Mouse (Mus musculus) lung, postnatal 0 days (tissue): Measurements from ENCODE around the gene 2310034G01Rik. TPM values are rescaled to one million over a fixed set of nuclear protein-coding genes. Genes with fewer than 3 reads are reported as not detected.

Experiments
- ATAC-seq: fragments of 200-750 bp; cut with Nextera tagmentation; 2 replicates; pipeline ENCODE4 v1.8.0; 2017; ENCODE audit warnings: moderate library complexity
- DNase-seq: peaks from one replicate; pipeline ENCODE4 v3.0.0-alpha.2; 2016; ENCODE audit warnings: low spot score
- H3K27ac ChIP-seq: fragments of 300-500 bp; sonication (generic); 2 replicates; pipeline ENCODE4 v1.5.1; 2014; ENCODE audit warnings: antibody characterized with exemption, mild to moderate bottlenecking, low read length, mixed read lengths
- H3K27me3 ChIP-seq: fragments of 300-500 bp; sonication (generic); replicated peaks from 2 replicates; pipeline ENCODE4 v1.6.1; 2014; ENCODE audit warnings: low read length, mixed read lengths; ENCODE audit not compliant: insufficient read depth
- H3K36me3 ChIP-seq: fragments of 300-500 bp; sonication (generic); 2 replicates; pipeline ENCODE4 v1.6.1; 2014; ENCODE audit warnings: low read length, mixed read lengths; ENCODE audit not compliant: insufficient read depth
- H3K4me1 ChIP-seq: fragments of 300-500 bp; sonication (generic); 2 replicates; pipeline ENCODE4 v1.6.1; 2014; ENCODE audit warnings: antibody characterized with exemption, low read depth, low read length, mixed read lengths; ENCODE audit not compliant: insufficient read depth
- H3K4me2 ChIP-seq: fragments of 300-500 bp; sonication (generic); replicated peaks from 2 replicates; pipeline ENCODE4 v1.6.1; 2014; ENCODE audit warnings: low read depth, mild to moderate bottlenecking, low read length, moderate library complexity, mixed read lengths
- H3K4me3 ChIP-seq: fragments of 300-500 bp; sonication (generic); 2 replicates; pipeline ENCODE4 v1.5.1; 2014; ENCODE audit warnings: low read depth, low read length
- H3K9ac ChIP-seq: fragments of 300-500 bp; sonication (generic); replicated peaks from 2 replicates; pipeline ENCODE4 v1.6.1; 2014; ENCODE audit warnings: low read depth, mild to moderate bottlenecking
- H3K9me3 ChIP-seq: fragments of 300-500 bp; sonication (generic); 2 replicates; pipeline ENCODE4 v1.6.1; 2016; ENCODE audit warnings: low read length, mixed read lengths
- CTCF ChIP-seq: IDR thresholded peaks from 2 replicates; pipeline ENCODE4 v1.5.1; 2016; ENCODE audit warnings: antibody characterized with exemption, mild to moderate bottlenecking
- EP300 ChIP-seq: IDR thresholded peaks from 2 replicates; pipeline ENCODE4 v1.6.1; 2016; ENCODE audit warnings: antibody characterized with exemption, mild to moderate bottlenecking, control low read depth
- WGBS: fragments of 180-500 bp; shearing (Covaris S2); extraction: QIAGEN DNeasy Blood & Tissue Kit; methylation state at CpG from one replicate; pipeline ENCODE4 v1.1.7; 2014; 5-methylcytosine and 5-hydroxymethylcytosine counted together
- polyA plus RNA-seq: library from polyadenylated mRNA; unstranded; fragments of >200 nt; fragmentation: Nextera tagmentation; extraction: Ambion mirVana; gene quantifications from 2 replicates; pipeline ENCODE4 v1.2.1, GENCODE M21; 2015

The 2310034G01Rik gene
- polyA plus RNA-seq, 1 experiment from 2014 or later = 5.0 TPM

DNA sequence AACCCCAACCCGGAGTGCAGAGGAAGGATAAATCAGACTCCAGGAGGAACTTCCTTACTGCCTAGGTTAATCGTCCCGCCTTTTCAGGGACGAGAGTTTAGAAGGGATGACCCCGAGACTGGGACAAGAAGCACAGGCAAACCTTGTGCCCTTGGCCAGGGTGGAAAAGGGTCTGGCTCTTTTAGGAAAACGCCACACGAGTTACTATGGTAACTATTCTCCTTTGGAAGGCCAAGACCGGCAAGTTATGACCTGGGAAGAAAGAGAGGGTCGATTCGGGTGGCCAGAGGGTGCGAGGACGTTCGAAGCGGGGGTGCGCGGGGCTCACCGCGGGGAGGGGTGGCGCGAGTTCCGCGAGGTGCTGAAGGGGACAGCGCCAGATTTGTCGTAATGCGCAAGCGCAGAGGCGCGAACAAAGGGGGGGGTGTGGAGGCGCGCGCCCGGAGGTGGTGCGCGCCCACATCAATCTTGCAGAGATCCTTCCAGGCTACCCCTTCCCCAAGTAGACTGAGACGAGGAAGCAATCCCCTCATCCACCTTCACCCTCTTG lies 23.3 kb downstream of the 2310034G01Rik start, which contains the start of gene Psd:
TSS of gene Psd (minus strand) at position 401 of the 550 bp plus-strand sequence.
- TF ChIP-seq CTCF (no peak), EP300 (no peak)
- DNase-seq (peak; percentile 18), ATAC-seq (no peak)
- Histone ChIP-seq H3K27ac (peak within 1 kb of the TSS; percentile 86), H3K36me3 (0 out of 2 replicates have a peak, but pooled peaks cover 3% of the 10 kb centered on the region), H3K9ac (no peak within 1 kb of the TSS), H3K4me2 (peak within 1 kb of the TSS; percentile 99), H3K27me3 (peaks cover 27% of the 10 kb centered on the region), H3K9me3 (no peaks in the 10 kb centered on the region), H3K4me3 (peak within 1 kb of the TSS; percentile 61), H3K4me1 (peaks cover 20% of the 10 kb centered on the region)
- WGBS = 2% methylated on average over 33 of the region's 35 CpGs

DNA sequence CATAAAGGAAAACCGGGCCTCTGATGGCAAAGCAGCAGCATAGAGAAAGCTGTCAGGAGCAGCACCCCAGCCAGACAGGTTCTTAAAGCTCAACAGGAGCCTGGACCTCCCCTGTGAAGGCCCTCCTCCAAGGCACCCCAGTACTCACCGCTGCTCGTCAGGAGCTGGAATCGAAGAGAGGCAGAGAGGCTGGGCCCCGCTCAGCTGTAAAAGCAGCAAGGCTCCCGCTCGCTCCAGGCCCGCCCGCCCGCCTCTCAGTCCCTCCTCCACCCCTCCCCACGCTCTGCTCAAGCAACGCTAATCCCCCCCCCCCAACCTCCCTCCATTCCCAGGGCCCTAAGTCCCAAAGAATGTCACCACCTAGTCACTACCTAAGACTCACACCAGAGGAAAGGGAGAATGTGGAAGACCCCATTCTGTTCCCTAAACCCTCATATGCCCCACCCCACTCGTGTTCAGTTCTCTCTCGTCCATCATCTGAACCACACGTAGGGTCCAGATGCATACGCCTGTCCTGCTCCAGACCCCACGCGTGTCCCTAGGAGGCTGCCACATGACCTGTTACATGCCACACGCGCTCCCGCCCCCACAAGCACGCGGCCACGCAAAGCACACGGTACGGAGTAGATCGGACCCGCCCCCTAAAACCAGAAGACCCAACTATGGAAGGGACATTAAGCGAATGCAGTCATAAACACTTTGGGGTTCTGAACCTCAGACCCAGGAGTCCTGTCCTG lies 23.9 kb downstream of the 2310034G01Rik start:
- H3K27ac ChIP-seq = no peak overlapping the region
- no peak for TF ChIP-seq CTCF
- no peak for TF ChIP-seq EP300
- H3K27me3 ChIP-seq = peaks cover 31% of the 10 kb centered on the region
- no peak overlapping the region for H3K4me2 ChIP-seq
- H3K4me3 ChIP-seq = no peak overlapping the region
- 6% methylated on average over 25 of the region's 29 CpGs for WGBS
- H3K4me1 ChIP-seq = peaks cover 20% of the 10 kb centered on the region
- no peak for ATAC-seq
- no peak overlapping the region for H3K9ac ChIP-seq
- no peak for DNase-seq
- no peaks in the 10 kb centered on the region for H3K9me3 ChIP-seq
- 0 out of 2 replicates have a peak, but pooled peaks cover 3% of the 10 kb centered on the region for H3K36me3 ChIP-seq

DNA sequence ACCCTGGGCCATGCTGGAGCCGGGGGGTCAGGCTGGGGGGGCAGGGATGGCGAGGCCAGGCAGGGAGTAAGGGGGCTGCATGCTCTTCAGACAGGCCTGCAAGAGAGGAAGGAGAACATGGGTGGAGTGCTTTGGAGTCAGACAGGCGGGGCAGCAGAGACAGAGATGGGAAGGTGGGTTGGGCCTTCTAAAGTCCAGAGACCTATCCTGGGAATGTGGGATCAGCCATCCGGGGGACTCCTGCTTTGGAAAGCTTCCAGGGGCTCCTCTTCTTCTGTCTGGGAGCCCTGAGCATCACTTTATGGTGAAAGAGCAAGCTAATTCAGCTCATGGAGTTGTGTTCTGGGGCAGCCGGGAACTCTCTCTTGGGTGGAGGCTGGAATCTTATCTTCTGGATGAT lies 25.2 kb downstream of the 2310034G01Rik start:
- Histone ChIP-seq H3K9me3 (no peaks in the 10 kb centered on the region), H3K4me3 (no peak overlapping the region), H3K36me3 (no peaks in the 10 kb centered on the region), H3K4me2 (no peak overlapping the region), H3K27ac (no peak overlapping the region), H3K9ac (no peak overlapping the region), H3K27me3 (peaks cover 39% of the 10 kb centered on the region), H3K4me1 (peaks cover 20% of the 10 kb centered on the region)
- DNase-seq (no peak), ATAC-seq (no peak)
- TF ChIP-seq CTCF = no peak
- TF ChIP-seq EP300 = no peak
- 62% methylated on average over 4 of the region's 5 CpGs for WGBS

DNA sequence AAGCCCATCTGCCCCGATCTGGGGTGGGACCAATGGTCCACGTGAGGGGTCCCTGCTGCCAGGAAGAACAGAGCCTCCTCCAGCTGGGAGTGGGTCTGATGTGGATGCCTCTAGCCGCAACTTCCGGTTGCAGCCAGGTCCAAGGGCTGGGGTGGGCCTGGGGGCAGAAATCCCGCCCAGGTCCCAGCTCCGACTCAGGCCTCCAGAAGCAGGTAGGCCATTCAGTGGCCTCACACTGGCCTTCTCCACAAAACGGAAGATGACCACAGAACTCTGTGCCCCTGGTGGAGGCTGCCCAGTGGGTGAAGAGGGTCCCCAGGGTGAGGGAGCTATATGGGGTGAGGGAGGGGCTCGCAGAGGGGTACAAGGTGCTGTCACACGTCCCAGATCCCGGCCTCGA lies 25.7 kb downstream of the 2310034G01Rik start:
- WGBS = 55% methylated on average over 11 of the region's 11 CpGs
- DNase-seq (no peak), ATAC-seq (no peak)
- Histone ChIP-seq H3K9ac (no peak overlapping the region), H3K4me3 (no peak overlapping the region), H3K27ac (no peak overlapping the region), H3K4me2 (no peak overlapping the region), H3K36me3 (no peaks in the 10 kb centered on the region), H3K9me3 (no peaks in the 10 kb centered on the region), H3K27me3 (peaks cover 45% of the 10 kb centered on the region), H3K4me1 (peaks cover 18% of the 10 kb centered on the region)
- TF ChIP-seq CTCF (no peak), EP300 (no peak)

DNA sequence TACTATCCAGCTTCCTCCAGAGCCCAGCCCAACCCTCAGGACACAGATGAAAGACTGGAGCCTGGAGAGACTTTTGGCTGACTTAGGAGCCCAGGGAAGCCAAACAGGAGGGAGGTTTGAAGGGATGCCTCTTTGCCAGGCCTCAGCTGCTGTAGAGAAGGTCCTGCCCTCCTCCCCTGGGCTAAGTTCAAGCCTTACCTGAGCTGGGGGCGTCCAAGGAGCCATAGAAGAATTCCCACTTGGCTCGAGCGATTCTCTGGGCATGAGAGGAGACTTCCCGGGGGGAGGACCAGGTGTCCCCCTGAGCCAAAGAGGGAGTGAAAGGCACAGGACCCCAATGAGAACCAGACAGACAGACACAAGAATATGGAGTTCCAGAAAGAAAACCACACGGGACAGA lies 26.4 kb downstream of the 2310034G01Rik start:
- Histone ChIP-seq H3K4me3 (no peak overlapping the region), H3K4me2 (no peak overlapping the region)

DNA sequence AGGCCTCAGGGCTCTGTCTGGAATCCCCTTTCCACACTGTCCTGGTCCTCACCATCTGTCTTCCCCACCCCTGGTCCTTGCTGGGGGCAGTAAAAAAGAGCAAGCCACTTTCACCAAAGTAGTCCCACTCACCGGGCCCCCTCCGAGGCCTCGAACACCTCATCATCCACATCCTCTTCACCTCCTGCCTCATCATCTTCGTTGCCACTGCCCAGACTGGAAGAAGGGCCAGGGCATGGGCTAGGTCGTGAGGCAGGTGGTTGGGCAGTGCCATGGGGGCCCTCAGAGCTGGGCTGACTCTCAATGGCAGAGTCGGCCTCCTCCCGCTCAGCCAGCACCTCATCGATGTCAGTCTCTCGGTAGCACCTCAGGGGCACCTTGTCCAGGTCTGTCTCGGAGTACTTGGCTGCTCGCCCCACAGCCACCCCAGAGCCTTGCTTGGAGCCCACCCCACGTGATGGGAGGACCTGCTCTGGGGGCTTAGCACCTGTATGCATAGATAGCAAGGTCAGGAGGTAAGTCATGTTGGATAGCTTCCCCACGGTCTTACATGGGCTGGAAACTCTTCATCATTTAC lies 27.0 kb downstream of the 2310034G01Rik start:
- Histone ChIP-seq H3K9me3 (no peaks in the 10 kb centered on the region), H3K27ac (no peak overlapping the region), H3K36me3 (no peaks in the 10 kb centered on the region), H3K27me3 (peaks cover 58% of the 10 kb centered on the region), H3K4me1 (peaks cover 16% of the 10 kb centered on the region), H3K9ac (no peak overlapping the region), H3K4me3 (no peak overlapping the region), H3K4me2 (no peak overlapping the region)
- no peak for TF ChIP-seq EP300
- TF ChIP-seq CTCF = no peak
- ATAC-seq (no peak), DNase-seq (no peak)
- WGBS = 61% methylated on average over 13 of the region's 13 CpGs

More for the DNA sequence above, 26.4 kb downstream of the 2310034G01Rik start:
- no peak overlapping the region for H3K9ac ChIP-seq
- TF ChIP-seq CTCF (no peak), EP300 (no peak)
- H3K9me3 ChIP-seq = no peaks in the 10 kb centered on the region
- no peaks in the 10 kb centered on the region for H3K36me3 ChIP-seq
- DNase-seq (no peak), ATAC-seq (no peak)
- WGBS = 64% methylated on average over 5 of the region's 5 CpGs
- H3K27ac ChIP-seq = no peak overlapping the region
- peaks cover 51% of the 10 kb centered on the region for H3K27me3 ChIP-seq
- peaks cover 13% of the 10 kb centered on the region for H3K4me1 ChIP-seq
